Mouse (Mus musculus): ENCODE measurements around the gene Mef2c.

DNA sequence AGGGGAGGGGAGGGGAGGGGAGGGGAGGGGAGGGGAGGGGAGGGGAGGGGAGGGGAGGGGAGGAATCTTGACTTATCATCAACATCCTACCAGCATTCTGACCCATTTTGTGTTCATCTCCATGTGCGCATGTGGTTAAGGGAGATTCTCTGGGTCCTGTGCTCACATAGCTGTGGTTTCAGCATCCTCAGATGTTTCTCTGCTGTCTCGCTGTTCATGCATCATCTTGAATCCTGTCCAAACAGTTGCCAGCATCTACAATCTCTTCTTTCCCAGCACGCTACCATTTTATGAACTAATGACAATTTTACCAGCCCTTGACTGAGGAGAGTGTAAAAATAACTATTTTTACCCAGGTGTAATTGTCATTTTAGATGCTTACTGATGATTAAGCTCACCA is 44.2 kb upstream of the Mef2c start:
- TF ChIP-seq POLR2A (IDR thresholded peaks at IDR 0.05; ENCODE audit: control insufficient read depth, low read depth, low read length) (no peak), CTCF (IDR thresholded peaks at IDR 0.05; ENCODE audit: control insufficient read depth, insufficient read depth, insufficient replicate concordance, low read depth, low read length) (no peak)

All from testis, adult 2 months (tissue).